12 mouse cellular contexts compared by ENCODE assay signal in the genomic region with DNA sequence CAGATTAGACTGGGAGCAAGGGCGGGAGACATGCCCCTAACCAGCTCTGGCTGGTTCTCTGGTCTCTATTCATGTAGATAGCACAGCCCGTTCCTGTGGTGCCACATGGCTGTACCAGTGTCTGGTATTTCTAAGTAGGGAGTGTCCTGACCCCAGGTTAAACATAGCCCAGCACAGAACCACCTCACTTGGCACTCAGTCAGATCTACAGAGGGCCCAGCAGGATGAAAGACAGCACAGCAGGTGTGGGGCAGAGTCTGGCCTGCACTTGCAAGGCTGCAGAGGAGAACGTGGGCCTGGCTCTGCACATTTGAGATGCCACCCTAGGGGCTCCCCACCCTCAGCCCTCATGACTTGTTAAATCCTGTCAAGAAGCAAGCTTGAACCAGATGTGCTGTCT. TPM values are rescaled to one million over a fixed set of nuclear protein-coding genes. Genes with fewer than 3 reads are reported as not detected.
A peak's percentile ranks its signal among the peaks of the same experiment; 100 is the strongest.
DNase-seq lines count a peak whose midpoint lies in the region; ATAC-seq and TF ChIP-seq lines count a peak whose summit lies in the region.
"Had no signal": no experiment of that assay in that cellular context is flagged by ENCODE, and none has a peak within 500 bp of the region (broad histone marks: within the 10 kb centered on the region; RNA-seq: fewer than 3 reads in every experiment).

No protein-coding gene starts in this region.

- dilution Hi-C loops in CH12.LX (cut with MboI; ENCODE audit: extremely low pct_ligation_motif_present, extremely low pct_unique_long_range_greater_than_20kb, low sequenced_read_pairs): no loop called here

- H3K27me3 ChIP-seq in CH12.LX (replicated peaks) (no peaks in the 10 kb centered on the region), G1E (ENCODE audit: insufficient read depth, low read length) (no peaks in the 10 kb centered on the region)
- no peaks in the 10 kb centered on the region for H3K27me3 ChIP-seq in heart, embryonic 16.5 days (ENCODE audit: control insufficient read depth, insufficient read depth, low read length)
- H3K27me3 ChIP-seq in hindbrain, postnatal 0 days (ENCODE audit: insufficient read depth, low read length): no peaks in the 10 kb centered on the region

- H3K36me3 ChIP-seq in CH12.LX (replicated peaks in 1 of 2; ENCODE audit: control insufficient read depth in 1 of 2, insufficient read depth in 1 of 2, low read length in 1 of 2): peaks cover 31 to 49% of the 10 kb centered on the region in 2 experiments
- H3K36me3 ChIP-seq in G1E (replicated peaks): peaks cover 80% of the 10 kb centered on the region
- peaks cover 22% of the 10 kb centered on the region for H3K36me3 ChIP-seq in heart, embryonic 16.5 days (ENCODE audit: control insufficient read depth, insufficient read depth)
- peaks cover 24% of the 10 kb centered on the region for H3K36me3 ChIP-seq in hindbrain, postnatal 0 days (ENCODE audit: insufficient read depth, low read length)

- TF ChIP-seq POLR2A in CH12.LX (IDR thresholded peaks at IDR 0.05; ENCODE audit: low read depth, low read length): no peak

- H3K4me2 ChIP-seq in CH12.LX (ENCODE audit: insufficient read depth, low read depth, poor library complexity, severe bottlenecking): peak overlapping the region; percentile 95
- H3K4me2 ChIP-seq in heart, embryonic 16.5 days (ENCODE audit: low read depth, low read length): peak overlapping the region; percentile 95
- H3K4me2 ChIP-seq in hindbrain, postnatal 0 days (ENCODE audit: low read depth, low read length): no peak overlapping the region

- H3K4me3 ChIP-seq in CH12.LX (replicated peaks in 1 of 3; ENCODE audit: low read depth in 2 of 3, low read length in 2 of 3, poor library complexity in 1 of 3) (peak overlapping the region in 2 of 3 experiments; percentile 26 to 54), G1E (ENCODE audit: low read depth, low read length) (peak overlapping the region; percentile 5; the same call in 1 of the 2 replicates)
- no peak overlapping the region for H3K4me3 ChIP-seq in heart, embryonic 16.5 days (ENCODE audit: low read length)
- H3K4me3 ChIP-seq in hindbrain, postnatal 0 days (ENCODE audit: low read length): no peak overlapping the region

- no peak for TF ChIP-seq RAD21 in CH12.LX (IDR thresholded peaks at IDR 0.05; ENCODE audit: low read depth, low read length)

- H3K9me3 ChIP-seq in CH12.LX (replicated peaks; ENCODE audit: low read length) (no peaks in the 10 kb centered on the region), G1E (replicated peaks) (no peaks in the 10 kb centered on the region)
- no peaks in the 10 kb centered on the region for H3K9me3 ChIP-seq in heart, embryonic 16.5 days (replicated peaks; ENCODE audit: control insufficient read depth, low read length)
- no peaks in the 10 kb centered on the region for H3K9me3 ChIP-seq in hindbrain, postnatal 0 days (ENCODE audit: low read length)

- H3K79me2 ChIP-seq in CH12.LX (replicated peaks; ENCODE audit: control insufficient read depth, extremely low read depth, insufficient read depth, poor library complexity, severe bottlenecking): peaks cover 61% of the 10 kb centered on the region

- H3K27ac ChIP-seq in CH12.LX (ENCODE audit: insufficient read depth, low read depth): peak overlapping the region; percentile 63
- peak overlapping the region; percentile 97 for H3K27ac ChIP-seq in heart, embryonic 16.5 days (ENCODE audit: low read length)
- no peak overlapping the region for H3K27ac ChIP-seq in hindbrain, postnatal 0 days

- in situ Hi-C loops in CH12.LX (cut with MboI; ENCODE audit: low pct_ligation_motif_present, low pct_unique_long_range_greater_than_20kb, low sequenced_read_pairs): loop anchor here (5.0 kb wide), 1 partner anchor 129 kb away; no protein-coding TSS in a partner anchor

- 38% methylated on average over 3 of the region's 3 CpGs for WGBS in heart, embryonic 16.5 days
- WGBS in hindbrain, postnatal 0 days: 74% methylated on average over 3 of the region's 3 CpGs

- TF ChIP-seq CTCF in CH12.LX (conservative IDR thresholded peaks at IDR 0.05 in 1 of 2, IDR thresholded peaks at IDR 0.05 in 1 of 2; ENCODE audit: low read depth in 2 of 2, low read length in 2 of 2) (no peak), G1E (IDR thresholded peaks at IDR 0.05; ENCODE audit: low read depth, low read length) (no peak)
- no peak for TF ChIP-seq CTCF in hindbrain, postnatal 0 days (IDR thresholded peaks at IDR 0.05; ENCODE audit: low read depth)

- ATAC-seq in G1E (ENCODE audit: extremely low read depth, insufficient number of reproducible peaks, low FRiP score, poor library complexity, severe bottlenecking): no peak
- peak; percentile 18; the same call in 1 of the 2 replicates for ATAC-seq in heart, embryonic 16.5 days (replicated peaks; ENCODE audit: extremely low read depth, insufficient read depth, low FRiP score)
- no peak for ATAC-seq in hindbrain, postnatal 0 days
- no peak for ATAC-seq in inflammation-experienced regulatory T-cells, adult 6 months

- peak overlapping the region; percentile 82; the same call in 1 of the 2 replicates for H3K9ac ChIP-seq in CH12.LX (ENCODE audit: insufficient read depth, low read depth)
- peak overlapping the region; percentile 65 for H3K9ac ChIP-seq in heart, embryonic 16.5 days (ENCODE audit: low read length)
- H3K9ac ChIP-seq in hindbrain, postnatal 0 days (replicated peaks; ENCODE audit: low read length): no peak overlapping the region

- peak; percentile 71 for DNase-seq in kidney, adult 9 months
- no peak for DNase-seq in kidney, adult 18-20 months
- DNase-seq in CH12.LX (ENCODE audit: extremely low read depth) (no peak), G1E (ENCODE audit: low spot score) (no peak)
- DNase-seq in right cerebral cortex, adult 2 months (ENCODE audit: low spot score in 2 of 2): no peak
- DNase-seq in hindbrain, postnatal 0 days (ENCODE audit: low spot score): no peak
- DNase-seq: adrenal gland, postnatal 10 days; thymus, postnatal 4 days had no signal

- peaks cover 28 to 65% of the 10 kb centered on the region in 2 experiments for H3K4me1 ChIP-seq in CH12.LX (ENCODE audit: control insufficient read depth in 1 of 2, insufficient read depth in 2 of 2)
- peaks cover 78% of the 10 kb centered on the region for H3K4me1 ChIP-seq in G1E (ENCODE audit: insufficient read depth, low read depth, low read length)
- H3K4me1 ChIP-seq in heart, embryonic 16.5 days (ENCODE audit: control insufficient read depth, insufficient read depth, low read length): peaks cover 59% of the 10 kb centered on the region
- no peaks in the 10 kb centered on the region for H3K4me1 ChIP-seq in hindbrain, postnatal 0 days (ENCODE audit: insufficient read depth, low read length)

- no peak for TF ChIP-seq EP300 in CH12.LX (IDR thresholded peaks at IDR 0.05; ENCODE audit: low read length)

RNA-seq across cellular contexts. Expression of a gene that starts 4.6 kb away (rescaled TPM):
- 26.0 and 28.0 TPM in 2 replicates for total RNA-seq in CH12.LX (2012; rRNA removed)
- 14.9 and 17.5 TPM in 2 replicates for total RNA-seq in CH12.LX (2014; rRNA removed)
- 14.7 and 16.6 TPM in 2 replicates for polyA plus RNA-seq in CH12.LX (2012; ENCODE audit: insufficient read length, low read depth)
- 14.4 and 16.5 TPM in 2 replicates for total RNA-seq in G1E (2014; fragmentation: Nextera tagmentation)
- 17.8 and 18.9 TPM in 2 replicates for total RNA-seq in G1E (2017)
- 20.1 and 20.7 TPM in 2 replicates for polyA plus RNA-seq in G1E (2012)
- polyA plus RNA-seq in heart, embryonic 16.5 days (2015; fragmentation: Nextera tagmentation; extraction: Ambion mirVana): 25.6 and 26.9 TPM in 2 replicates
- total RNA-seq in hindbrain, postnatal 0 days (2014; rRNA removed): 47.0 and 49.2 TPM in 2 replicates
- polyA plus RNA-seq in hindbrain, postnatal 0 days (2015; fragmentation: Nextera tagmentation; extraction: Ambion mirVana): 15.1 and 15.7 TPM in 2 replicates
- polyA plus RNA-seq in inflammation-experienced regulatory T-cells, adult 6 months (2017; shearing (Covaris generic)): 1 to 10 TPM; 4.9 to 6.2 (median 6.1) TPM

RNA-seq across cellular contexts. Expression of a gene that starts 15.4 kb away (rescaled TPM):
- total RNA-seq in CH12.LX (2012; rRNA removed) (15.9 and 17.6 TPM in 2 replicates), CH12.LX (2014; rRNA removed) (4.5 and 6.4 TPM in 2 replicates), G1E (2014; fragmentation: Nextera tagmentation) (15.2 and 16.2 TPM in 2 replicates), G1E (2017) (4.9 and 5.7 TPM in 2 replicates)
- polyA plus RNA-seq in CH12.LX (2012; ENCODE audit: insufficient read length, low read depth) (14.6 and 18.6 TPM in 2 replicates), G1E (2012) (7.4 and 8.1 TPM in 2 replicates)
- 7.6 and 8.6 TPM in 2 replicates for polyA plus RNA-seq in heart, embryonic 16.5 days (2015; fragmentation: Nextera tagmentation; extraction: Ambion mirVana)
- 3.1 and 3.4 TPM in 2 replicates for total RNA-seq in hindbrain, postnatal 0 days (2014; rRNA removed)
- 1.2 and 1.3 TPM in 2 replicates for polyA plus RNA-seq in hindbrain, postnatal 0 days (2015; fragmentation: Nextera tagmentation; extraction: Ambion mirVana)
- polyA plus RNA-seq in inflammation-experienced regulatory T-cells, adult 6 months (2017; shearing (Covaris generic)): 10 to 100 TPM in 1 of 3 experiments, 1 to 10 TPM in 2; 8.1 to 11.5 (median 8.7) TPM

RNA-seq across cellular contexts. Expression of a gene that starts 31.5 kb away (rescaled TPM):
- total RNA-seq in CH12.LX (2012; rRNA removed) (18.8 and 23.3 TPM in 2 replicates), CH12.LX (2014; rRNA removed) (17.0 and 17.3 TPM in 2 replicates), G1E (2014; fragmentation: Nextera tagmentation) (8.1 and 12.3 TPM in 2 replicates), G1E (2017) (55.9 and 64.1 TPM in 2 replicates)
- polyA plus RNA-seq in CH12.LX (2012; ENCODE audit: insufficient read length, low read depth) (17.9 and 18.5 TPM in 2 replicates), G1E (2012) (12.2 and 12.7 TPM in 2 replicates)
- 79.3 and 89.4 TPM in 2 replicates for polyA plus RNA-seq in heart, embryonic 16.5 days (2015; fragmentation: Nextera tagmentation; extraction: Ambion mirVana)
- 12.4 and 13.9 TPM in 2 replicates for total RNA-seq in hindbrain, postnatal 0 days (2014; rRNA removed)
- 16.0 and 17.0 TPM in 2 replicates for polyA plus RNA-seq in hindbrain, postnatal 0 days (2015; fragmentation: Nextera tagmentation; extraction: Ambion mirVana)
- polyA plus RNA-seq in inflammation-experienced regulatory T-cells, adult 6 months (2017; shearing (Covaris generic)): 10 to 100 TPM; 25.6 to 28.7 (median 25.6) TPM

RNA-seq across cellular contexts. Expression of a gene that starts 38.9 kb away (rescaled TPM):
- total RNA-seq in CH12.LX (2012; rRNA removed) (not detected in 2 replicates), CH12.LX (2014; rRNA removed) (not detected in 2 replicates), G1E (2014; fragmentation: Nextera tagmentation) (not detected in 2 replicates), G1E (2017) (not detected in 2 replicates)
- polyA plus RNA-seq in CH12.LX (2012; ENCODE audit: insufficient read length, low read depth) (0.23 TPM in 1 of 2 replicates, not detected in the other), G1E (2012) (not detected in 2 replicates)
- polyA plus RNA-seq in heart, embryonic 16.5 days (2015; fragmentation: Nextera tagmentation; extraction: Ambion mirVana): 0.21 TPM in 1 of 2 replicates, not detected in the other
- not detected in 2 replicates for total RNA-seq in hindbrain, postnatal 0 days (2014; rRNA removed)
- not detected in 2 replicates for polyA plus RNA-seq in hindbrain, postnatal 0 days (2015; fragmentation: Nextera tagmentation; extraction: Ambion mirVana)
- not detected for polyA plus RNA-seq in inflammation-experienced regulatory T-cells, adult 6 months (2017; shearing (Covaris generic))
- total RNA-seq: adrenal gland, postnatal 10 days; gastrocnemius, postnatal 36 days; liver, adult 2 months had no signal
- polyA plus RNA-seq: liver, adult 2 months had no signal

RNA-seq across cellular contexts. Expression of a gene that starts 42.0 kb away (rescaled TPM):
- total RNA-seq in CH12.LX (2012; rRNA removed) (220 and 249 TPM in 2 replicates), CH12.LX (2014; rRNA removed) (144 and 161 TPM in 2 replicates), G1E (2014; fragmentation: Nextera tagmentation) (108 and 118 TPM in 2 replicates), G1E (2017) (173 and 186 TPM in 2 replicates)
- polyA plus RNA-seq in CH12.LX (2012; ENCODE audit: insufficient read length, low read depth) (184 and 249 TPM in 2 replicates), G1E (2012) (193 and 196 TPM in 2 replicates)
- polyA plus RNA-seq in heart, embryonic 16.5 days (2015; fragmentation: Nextera tagmentation; extraction: Ambion mirVana): 76.6 and 94.0 TPM in 2 replicates
- total RNA-seq in hindbrain, postnatal 0 days (2014; rRNA removed): 28.2 and 31.4 TPM in 2 replicates
- polyA plus RNA-seq in hindbrain, postnatal 0 days (2015; fragmentation: Nextera tagmentation; extraction: Ambion mirVana): 18.8 and 20.5 TPM in 2 replicates
- 10 to 100 TPM in 1 of 3 experiments, 1 to 10 TPM in 2; 7.1 to 60.4 (median 9.6) TPM for polyA plus RNA-seq in inflammation-experienced regulatory T-cells, adult 6 months (2017; shearing (Covaris generic))

Comparison
In these comparisons a context has a peak if more than half of its experiments do, and no peak if none do; other contexts are left out.
1. H3K4me3 ChIP-seq: peak in CH12.LX (2 of 3) and G1E (single experiment); none in heart, embryonic 16.5 days (single experiment) and hindbrain, postnatal 0 days (single experiment).